Mouse (Mus musculus) MEL (cell line): ENCODE data around the gene Tex11. TPM values are rescaled to one million over a fixed set of nuclear protein-coding genes. Genes with fewer than 3 reads are reported as not detected.

ENCODE experiments used
- DNase-seq: peaks from one replicate; pipeline ENCODE4 v3.0.0; 2011; ENCODE audit warnings: low read depth, low spot score
- H3K27ac ChIP-seq: 2 replicates; pipeline ENCODE4 v1.5.1; 2012; ENCODE audit warnings: low read depth, mild to moderate bottlenecking, control low read depth, low read length, moderate library complexity; ENCODE audit not compliant: control insufficient read depth
- H3K27me3 ChIP-seq, 2 experiments: fragments of 150-350 bp in 1 of 2; sonication (generic) in 1 of 2; 2 replicates each; pipeline ENCODE4 v1.6.1; 2012; ENCODE audit warnings: low read length in 2 of 2, mild to moderate bottlenecking in 2 of 2, improper control_type of control experiment in 1 of 2, moderate library complexity in 1 of 2; ENCODE audit not compliant: insufficient read depth in 2 of 2, control insufficient read depth in 1 of 2
- H3K36me3 ChIP-seq, 2 experiments: 2 replicates each; pipeline ENCODE4 v1.6.1; 2012 to 2014; ENCODE audit warnings: low read length in 2 of 2, improper control_type of control experiment in 1 of 2, inconsistent platforms in 1 of 2, mild to moderate bottlenecking in 1 of 2; ENCODE audit not compliant: insufficient read depth in 2 of 2, control insufficient read depth in 1 of 2
- H3K4me1 ChIP-seq, 2 experiments: fragments of 150-350 bp in 1 of 2; sonication (generic) in 1 of 2; 2 replicates each; pipeline ENCODE4 v1.6.1; 2012; ENCODE audit warnings: low read length in 2 of 2, improper control_type of control experiment in 1 of 2, mild to moderate bottlenecking in 1 of 2; ENCODE audit not compliant: insufficient read depth in 2 of 2, control insufficient read depth in 1 of 2
- H3K4me3 ChIP-seq, 2 experiments: fragments of 150-350 bp in 1 of 2; sonication (generic) in 1 of 2; 2 replicates each; pipeline ENCODE4 v1.5.1; 2012; ENCODE audit warnings: low read depth in 2 of 2, low read length in 2 of 2, mild to moderate bottlenecking in 2 of 2, moderate library complexity in 2 of 2, control low read depth in 1 of 2, improper control_type of control experiment in 1 of 2; ENCODE audit not compliant: control insufficient read depth in 1 of 2, insufficient read depth in 1 of 2
- H3K79me2 ChIP-seq: 2 replicates; pipeline ENCODE4 v1.6.1; 2012; ENCODE audit warnings: mild to moderate bottlenecking, low read length, moderate library complexity; ENCODE audit not compliant: control insufficient read depth, poor library complexity, insufficient read depth
- H3K9ac ChIP-seq: 2 replicates; pipeline ENCODE4 v1.6.1; 2012; ENCODE audit warnings: low read depth, mild to moderate bottlenecking, control low read depth, low read length, moderate library complexity; ENCODE audit not compliant: control insufficient read depth, poor library complexity, severe bottlenecking
- H3K9me3 ChIP-seq: fragments of 150-350 bp; sonication (generic); replicated peaks from 2 replicates; pipeline ENCODE4 v1.6.1; 2012; ENCODE audit warnings: mild to moderate bottlenecking, low read length, improper control_type of control experiment, moderate library complexity; ENCODE audit not compliant: insufficient read depth
- CHD1 ChIP-seq: IDR thresholded peaks from 2 replicates; pipeline ENCODE4 v1.6.1; 2012; ENCODE audit warnings: low read depth, mild to moderate bottlenecking, inconsistent platforms, low read length, improper control_type of control experiment
- CHD2 ChIP-seq: IDR thresholded peaks from 2 replicates; pipeline ENCODE4 v1.6.1; 2011; ENCODE audit warnings: low read length, improper control_type of control experiment
- CTCF ChIP-seq, 3 experiments: IDR thresholded peaks in 2 of 3; conservative IDR thresholded peaks in 1 of 3; 2 replicates each; pipeline ENCODE4 v1.5.1; 2011 to 2012; ENCODE audit warnings: low read length in 3 of 3, low read depth in 2 of 3, mild to moderate bottlenecking in 2 of 3, improper control_type of control experiment in 1 of 3, inconsistent platforms in 1 of 3, mixed read lengths in 1 of 3, moderate library complexity in 1 of 3; ENCODE audit not compliant: control insufficient read depth in 1 of 3, insufficient read depth in 1 of 3, poor library complexity in 1 of 3, severe bottlenecking in 1 of 3
- E2F4 ChIP-seq: IDR thresholded peaks from 2 replicates; pipeline ENCODE4 v1.6.1; 2011; ENCODE audit warnings: low read depth, low read length, improper control_type of control experiment, borderline replicate concordance
- ELF1 ChIP-seq: IDR thresholded peaks from 2 replicates; pipeline ENCODE4 v1.6.1; 2014; ENCODE audit warnings: low read depth, mild to moderate bottlenecking, inconsistent platforms, low read length, improper control_type of control experiment, moderate library complexity
- GABPA ChIP-seq: IDR thresholded peaks from 2 replicates; pipeline ENCODE4 v1.6.1; 2012; ENCODE audit warnings: low read depth, mild to moderate bottlenecking, inconsistent platforms, low read length, improper control_type of control experiment, moderate library complexity
- JUND ChIP-seq: IDR thresholded peaks from 2 replicates; pipeline ENCODE4 v1.6.1; 2011; ENCODE audit warnings: low read depth, mild to moderate bottlenecking, improper control_type of control experiment, low read length
- KAT2A ChIP-seq: conservative IDR thresholded peaks from 2 replicates; pipeline ENCODE4 v1.6.1; 2012; ENCODE audit warnings: low read depth, low read length, improper control_type of control experiment, inconsistent platforms
- MAFK ChIP-seq: IDR thresholded peaks from 2 replicates; pipeline ENCODE4 v1.6.1; 2011; ENCODE audit warnings: low read depth, mild to moderate bottlenecking, low read length, improper control_type of control experiment, borderline replicate concordance
- MAX ChIP-seq: IDR thresholded peaks from 2 replicates; pipeline ENCODE4 v1.6.1; 2011; ENCODE audit warnings: low read length, improper control_type of control experiment
- MEF2A ChIP-seq: IDR thresholded peaks from 2 replicates; pipeline ENCODE4 v1.6.1; 2014; ENCODE audit warnings: low read depth, mild to moderate bottlenecking, inconsistent platforms, low read length, improper control_type of control experiment; ENCODE audit not compliant: poor library complexity, insufficient replicate concordance, severe bottlenecking; ENCODE audit errors: extremely low read depth
- MYB ChIP-seq: IDR thresholded peaks from 2 replicates; pipeline ENCODE4 v1.6.1; 2011; ENCODE audit warnings: mild to moderate bottlenecking, low read depth, low read length, improper control_type of control experiment
- MYC ChIP-seq: IDR thresholded peaks from 2 replicates; pipeline ENCODE4 v1.6.1; 2011; ENCODE audit warnings: low read depth, mild to moderate bottlenecking, low read length, improper control_type of control experiment, moderate library complexity
- NELFE ChIP-seq: IDR thresholded peaks from 2 replicates; pipeline ENCODE4 v1.6.1; 2011; ENCODE audit warnings: low read depth, low read length, improper control_type of control experiment
- POLR2AphosphoS2 ChIP-seq: IDR thresholded peaks from 2 replicates; pipeline ENCODE4 v1.6.1; 2011; ENCODE audit warnings: low read length, improper control_type of control experiment
- POLR2AphosphoS5 ChIP-seq: IDR thresholded peaks from 2 replicates; pipeline ENCODE4 v1.6.1; 2012; ENCODE audit warnings: low read depth, borderline replicate concordance, mild to moderate bottlenecking, inconsistent platforms, low read length, moderate library complexity, mixed read lengths
- RAD21 ChIP-seq: IDR thresholded peaks from 2 replicates; pipeline ENCODE4 v1.6.1; 2011; ENCODE audit warnings: mild to moderate bottlenecking, low read depth, low read length, improper control_type of control experiment
- RCOR1 ChIP-seq: IDR thresholded peaks from 2 replicates; pipeline ENCODE4 v1.6.1; 2012; ENCODE audit warnings: low read depth, mild to moderate bottlenecking, inconsistent platforms, low read length, improper control_type of control experiment
- SIN3A ChIP-seq: IDR thresholded peaks from 2 replicates; pipeline ENCODE4 v1.6.1; 2012; ENCODE audit warnings: low read length, improper control_type of control experiment, inconsistent platforms
- SMC3 ChIP-seq: IDR thresholded peaks from 2 replicates; pipeline ENCODE4 v1.6.1; 2011; ENCODE audit warnings: low read depth, low read length, improper control_type of control experiment
- TBP ChIP-seq: IDR thresholded peaks from 2 replicates; pipeline ENCODE4 v1.8.0; 2011; ENCODE audit warnings: low read depth, low read length, improper control_type of control experiment
- UBTF ChIP-seq: IDR thresholded peaks from 2 replicates; pipeline ENCODE4 v1.6.1; 2012; ENCODE audit warnings: low read depth, mild to moderate bottlenecking, inconsistent platforms, low read length, improper control_type of control experiment, moderate library complexity, borderline replicate concordance; ENCODE audit not compliant: insufficient read depth
- USF1 ChIP-seq: IDR thresholded peaks from 2 replicates; pipeline ENCODE4 v1.6.1; 2014; ENCODE audit warnings: low read depth, mild to moderate bottlenecking, inconsistent platforms, low read length, improper control_type of control experiment, moderate library complexity
- ZKSCAN1 ChIP-seq: IDR thresholded peaks from 2 replicates; pipeline ENCODE4 v1.6.1; 2012; ENCODE audit warnings: low read depth, mild to moderate bottlenecking, inconsistent platforms, low read length, improper control_type of control experiment, moderate library complexity
- ZNF384 ChIP-seq: IDR thresholded peaks from 2 replicates; pipeline ENCODE4 v1.6.1; 2012; ENCODE audit warnings: low read depth, mild to moderate bottlenecking, inconsistent platforms, low read length, improper control_type of control experiment
- polyA plus RNA-seq, 2 experiments: library from polyadenylated mRNA; stranded (reverse) in 1 of 2; unstranded in 1 of 2; fragments of >175 nt in 1 of 2; fragments of >200 nt in 1 of 2; gene quantifications; 2 replicates each; pipeline versions ENCODE4 v1.2.1 to v1.2.4; 2012; ENCODE audit warnings: low replicate concordance in 2 of 2, low read depth in 1 of 2; ENCODE audit not compliant: insufficient read length in 2 of 2, insufficient read depth in 1 of 2, missing spikeins in 1 of 2
- total RNA-seq: library from RNA; depleted of rRNA; stranded (reverse); fragments of 300-350 nt; gene quantifications from 2 replicates; pipeline ENCODE4 v1.2.3, GENCODE M21; 2012

Tex11 gene
- total and polyA plus RNA-seq, 3 experiments, result not detected

DNA sequence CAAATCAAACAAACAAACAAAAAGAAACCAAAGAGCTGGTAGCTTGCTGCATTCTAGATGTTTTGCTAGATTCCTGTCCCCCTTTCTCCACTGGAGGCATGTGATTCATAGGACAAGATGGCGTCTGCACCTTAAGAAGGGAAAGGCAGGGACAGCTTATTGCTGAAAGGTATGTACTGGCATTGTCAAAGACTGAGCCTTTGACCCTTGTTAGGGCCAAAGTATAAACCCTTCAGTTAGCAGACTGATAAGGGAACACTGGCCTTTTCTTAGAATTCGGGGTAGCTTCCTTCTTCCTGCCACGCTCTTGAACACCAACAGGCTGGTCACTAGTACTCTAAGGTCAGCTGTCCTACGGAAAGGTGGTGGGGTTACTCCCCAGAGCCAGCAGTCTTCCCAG lies 262.1 kb downstream of the Tex11 start:
- H3K27ac ChIP-seq, result no peak overlapping the region
- H3K36me3 ChIP-seq, result no peaks in the 10 kb centered on the region
- no peak overlapping the region for H3K4me3 ChIP-seq

DNA sequence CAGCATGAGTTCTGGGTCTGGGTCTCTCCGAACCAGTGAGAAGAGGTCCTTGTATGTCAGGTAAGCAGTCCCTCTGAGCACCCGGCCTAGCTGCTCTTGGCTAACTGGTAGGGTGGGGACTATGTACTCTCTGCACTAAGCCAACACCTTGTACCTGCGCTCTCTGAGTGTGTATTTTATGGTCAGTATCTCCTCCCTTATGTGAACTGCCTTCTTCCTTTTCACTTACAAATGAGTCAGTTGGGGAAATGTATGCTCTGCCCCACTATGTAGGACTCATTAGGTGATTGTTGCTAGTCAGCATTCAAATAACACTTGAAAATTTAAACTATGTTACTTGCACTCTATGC lies 262.8 kb downstream of the Tex11 start:
- Histone ChIP-seq H3K27me3 (no peaks in the 10 kb centered on the region), H3K9ac (no peak overlapping the region), H3K79me2 (no peaks in the 10 kb centered on the region), H3K4me1 (no peaks in the 10 kb centered on the region), H3K27ac (no peak overlapping the region), H3K9me3 (no peaks in the 10 kb centered on the region), H3K4me3 (no peak overlapping the region), H3K36me3 (no peaks in the 10 kb centered on the region)
- DNase-seq, result no peak
- TF ChIP-seq RAD21, result no peak
- TF ChIP-seq MAFK, result no peak
- TF ChIP-seq USF1, result no peak
- no peak for TF ChIP-seq TBP
- no peak for TF ChIP-seq MAX
- TF ChIP-seq MYB, result no peak
- no peak for TF ChIP-seq JUND
- TF ChIP-seq RCOR1, result no peak
- TF ChIP-seq SIN3A, result no peak
- TF ChIP-seq NELFE, result no peak
- no peak for TF ChIP-seq CTCF (IDR thresholded peaks at IDR 0.05 in 2 of 3, conservative IDR thresholded peaks at IDR 0.05 in 1 of 3; ENCODE audit: control insufficient read depth in 1 of 3, insufficient read depth in 1 of 3, low read depth in 2 of 3, low read length in 3 of 3, poor library complexity in 1 of 3, severe bottlenecking in 1 of 3)
- TF ChIP-seq ZKSCAN1, result no peak

More for the DNA sequence above, 262.1 kb downstream of the Tex11 start:
- H3K27me3 ChIP-seq, result no peaks in the 10 kb centered on the region
- TF ChIP-seq SMC3, result no peak
- no peak for TF ChIP-seq RAD21
- no peak for TF ChIP-seq MYC
- no peak for TF ChIP-seq ZNF384
- no peak for TF ChIP-seq E2F4
- no peak for TF ChIP-seq KAT2A
- no peak for TF ChIP-seq POLR2AphosphoS5
- TF ChIP-seq CHD2, result no peak
- TF ChIP-seq CHD1, result no peak
- TF ChIP-seq POLR2AphosphoS2, result no peak
- TF ChIP-seq MEF2A, result no peak
- no peak for TF ChIP-seq UBTF
- no peak for TF ChIP-seq ELF1
- TF ChIP-seq GABPA, result no peak
- H3K9me3 ChIP-seq, result no peaks in the 10 kb centered on the region
- H3K79me2 ChIP-seq, result no peaks in the 10 kb centered on the region
- H3K4me1 ChIP-seq, result no peaks in the 10 kb centered on the region
- H3K9ac ChIP-seq, result no peak overlapping the region
- no peak for DNase-seq
